Mouse (Mus musculus) intestine, embryonic 14.5 days (tissue): ENCODE data around the gene Spata18. TPM values are rescaled to one million over a fixed set of nuclear protein-coding genes. Genes with fewer than 3 reads are reported as not detected.

Experiments used
- ATAC-seq: fragments of 200-750 bp; cut with Nextera tagmentation; replicated peaks from 2 replicates; pipeline ENCODE4 v1.8.0; 2017; ENCODE audit warnings: low read depth, moderate number of reproducible peaks, moderate TSS enrichment, moderate library complexity; ENCODE audit not compliant: low FRiP score, low TSS enrichment
- DNase-seq: peaks from one replicate; pipeline ENCODE4 v3.0.0-alpha.2; 2018; ENCODE audit warnings: low spot score
- H3K27ac ChIP-seq: fragments of 300-500 bp; sonication (generic); 2 replicates; pipeline ENCODE4 v1.5.1; 2014; ENCODE audit warnings: low read depth, mild to moderate bottlenecking, control low read depth
- H3K27me3 ChIP-seq: fragments of 300-500 bp; sonication (generic); replicated peaks from 2 replicates; pipeline ENCODE4 v1.6.1; 2014; ENCODE audit warnings: low read length, control low read depth; ENCODE audit not compliant: control insufficient read depth, insufficient read depth
- H3K36me3 ChIP-seq: fragments of 300-500 bp; sonication (generic); 2 replicates; pipeline ENCODE4 v1.6.1; 2014; ENCODE audit warnings: low read length, control low read depth; ENCODE audit not compliant: control insufficient read depth, insufficient read depth
- H3K4me1 ChIP-seq: fragments of 300-500 bp; sonication (generic); replicated peaks from 2 replicates; pipeline ENCODE4 v1.6.1; 2014; ENCODE audit warnings: low read length, control low read depth, mixed read lengths; ENCODE audit not compliant: control insufficient read depth, insufficient read depth
- H3K4me2 ChIP-seq: fragments of 300-500 bp; sonication (generic); 2 replicates; pipeline ENCODE4 v1.6.1; 2014; ENCODE audit warnings: low read length
- H3K4me3 ChIP-seq: fragments of 300-500 bp; sonication (generic); 2 replicates; pipeline ENCODE4 v1.5.1; 2014; ENCODE audit warnings: low read depth, low read length, control low read depth, mixed read lengths
- H3K9ac ChIP-seq: fragments of 300-500 bp; sonication (generic); 2 replicates; pipeline ENCODE4 v1.6.1; 2014; ENCODE audit warnings: mild to moderate bottlenecking, low read length
- H3K9me3 ChIP-seq: fragments of 300-500 bp; sonication (generic); 2 replicates; pipeline ENCODE4 v1.6.1; 2016; ENCODE audit warnings: low read length, control low read depth; ENCODE audit not compliant: control insufficient read depth
- WGBS: fragments of 180-500 bp; shearing (Covaris S2); extraction: QIAGEN DNeasy Blood & Tissue Kit; methylation state at CpG from one replicate; pipeline ENCODE4 v1.1.7; 2014; 5-methylcytosine and 5-hydroxymethylcytosine counted together
- polyA plus RNA-seq: library from polyadenylated mRNA; unstranded; fragments of >200 nt; fragmentation: Nextera tagmentation; extraction: Ambion mirVana; gene quantifications from 2 replicates; pipeline ENCODE4 v1.2.1, GENCODE M21; 2014

The Spata18 gene
- polyA plus RNA-seq: 0.45 and 0.85 TPM in 2 replicates

DNA sequence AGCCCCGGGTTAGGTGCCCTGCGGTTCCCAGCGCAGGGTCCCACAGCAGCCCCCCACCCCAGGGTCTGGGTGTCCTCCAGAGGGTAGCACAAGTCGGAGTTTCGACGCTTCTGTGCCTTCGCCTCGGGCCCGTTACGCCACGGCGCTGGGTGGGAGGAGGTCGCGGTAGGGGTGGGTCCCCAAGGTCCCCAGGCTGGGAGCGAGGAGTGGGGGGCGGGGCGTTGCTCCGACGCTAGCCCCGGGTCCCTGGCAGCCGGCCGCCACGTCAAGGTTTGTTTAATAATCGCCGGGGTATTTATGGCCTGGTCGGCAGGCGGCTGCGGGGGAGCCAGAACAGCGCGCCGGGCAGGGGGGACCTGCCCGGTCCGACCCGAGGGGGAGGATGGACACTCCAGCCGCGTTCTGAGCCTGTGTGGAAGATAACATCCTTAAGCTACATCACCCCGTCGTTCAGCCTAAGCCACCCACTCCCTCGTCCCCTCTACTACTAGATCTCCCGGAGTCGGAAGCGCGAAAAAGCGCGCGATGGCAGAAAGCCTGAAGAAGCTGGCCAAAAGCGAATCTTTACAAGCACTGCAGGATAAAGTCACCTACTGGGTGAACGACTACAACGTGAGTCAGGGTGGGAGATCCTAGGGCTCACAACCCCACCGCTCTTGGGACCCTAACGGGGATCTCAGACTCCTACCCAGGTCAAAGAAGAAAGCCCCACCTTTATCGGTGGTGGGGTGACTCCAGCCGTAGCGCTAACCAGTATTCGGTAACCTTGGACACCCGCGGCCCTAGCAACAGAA, at the start of gene Spata18:
TSS of gene Spata18 (plus strand) at position 319 of the 794 bp plus-strand sequence.
- DNase-seq (peak; percentile 74), ATAC-seq (no peak)
- Histone ChIP-seq H3K9me3 (no peaks in the 10 kb centered on the region), H3K4me3 (peak within 1 kb of the TSS; percentile 50), H3K9ac (peak within 1 kb of the TSS; percentile 37), H3K27me3 (peaks cover 64% of the 10 kb centered on the region), H3K27ac (no peak within 1 kb of the TSS), H3K36me3 (no peaks in the 10 kb centered on the region), H3K4me1 (0 out of 2 replicates have a peak, but pooled peaks cover 10% of the 10 kb centered on the region), H3K4me2 (peak within 1 kb of the TSS; percentile 99)
- under 1% methylated on average over 57 of the region's 57 CpGs for WGBS

DNA sequence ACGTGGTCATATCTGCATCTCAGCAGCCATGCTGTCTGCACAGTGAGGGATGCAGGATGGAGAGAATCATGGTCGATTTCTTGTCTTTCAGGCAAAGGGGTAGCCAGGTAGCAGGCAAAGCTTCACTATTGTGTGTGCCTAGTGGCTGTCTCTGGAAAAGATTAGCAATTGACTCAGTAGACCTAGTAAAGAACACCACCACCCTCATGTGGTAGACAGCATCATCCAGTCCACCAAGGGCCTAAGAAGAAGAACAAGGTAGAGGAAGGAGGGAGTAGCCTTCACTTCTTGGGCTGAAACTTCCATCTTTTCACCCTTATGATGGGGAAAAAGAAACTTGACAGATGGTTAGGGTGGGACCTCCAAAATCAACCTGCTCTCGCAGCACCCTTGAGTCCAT, 48.3 kb upstream of the Spata18 start:
- Histone ChIP-seq H3K9me3 (no peaks in the 10 kb centered on the region), H3K27ac (no peak overlapping the region), H3K9ac (no peak overlapping the region), H3K36me3 (no peaks in the 10 kb centered on the region), H3K4me2 (no peak overlapping the region), H3K4me3 (no peak overlapping the region), H3K4me1 (no peaks in the 10 kb centered on the region), H3K27me3 (no peaks in the 10 kb centered on the region)
- DNase-seq: no peak
- WGBS: 78% methylated on average over 3 of the region's 3 CpGs
- no peak for ATAC-seq

DNA sequence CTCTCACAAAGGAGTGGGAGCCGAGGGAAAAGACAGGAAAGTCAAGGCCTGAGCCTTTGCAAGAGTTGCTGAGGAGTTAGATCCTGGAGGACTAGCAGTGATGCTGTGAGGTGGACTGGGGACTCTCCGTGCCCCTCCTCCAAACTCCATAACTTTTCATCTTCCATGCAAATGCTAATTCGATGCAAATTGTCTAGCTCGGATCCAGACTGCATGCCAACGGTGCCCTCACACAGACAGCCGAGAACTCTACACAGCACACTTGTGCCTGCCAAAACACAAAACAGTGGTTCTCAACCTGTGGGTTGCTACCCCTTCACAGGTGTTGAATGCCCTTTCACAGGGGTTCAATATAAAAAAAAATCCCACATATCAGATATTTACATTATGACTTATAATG, 46.6 kb upstream of the Spata18 start:
- DNase-seq: no peak
- no peaks in the 10 kb centered on the region for H3K4me1 ChIP-seq
- WGBS: 90% methylated on average over 6 of the region's 6 CpGs
- H3K27me3 ChIP-seq: no peaks in the 10 kb centered on the region
- no peaks in the 10 kb centered on the region for H3K9me3 ChIP-seq
- H3K36me3 ChIP-seq: no peaks in the 10 kb centered on the region
- H3K9ac ChIP-seq: no peak overlapping the region
- ATAC-seq: no peak
- H3K4me2 ChIP-seq: no peak overlapping the region
- no peak overlapping the region for H3K4me3 ChIP-seq
- H3K27ac ChIP-seq: no peak overlapping the region

DNA sequence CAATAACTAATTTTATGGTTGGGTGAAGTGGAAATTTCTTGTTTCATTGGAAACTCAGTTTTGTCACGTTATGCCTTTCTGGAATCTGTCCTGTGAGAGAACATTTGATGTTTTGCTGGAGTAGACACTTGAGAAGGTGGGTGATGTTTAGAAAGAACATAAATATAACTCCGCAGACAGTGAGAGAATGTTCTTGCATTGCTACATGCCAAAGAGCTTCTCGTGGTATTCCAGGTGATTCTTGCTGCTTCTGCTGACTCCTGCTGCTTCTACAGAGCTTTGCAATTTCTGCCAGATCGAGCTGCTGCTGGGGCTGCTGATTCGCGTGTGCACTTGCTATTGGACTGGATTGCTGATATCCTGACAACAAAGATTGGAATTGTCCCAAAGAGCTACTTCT, 46.2 kb upstream of the Spata18 start:
- Histone ChIP-seq H3K9ac (no peak overlapping the region), H3K27ac (no peak overlapping the region), H3K4me1 (no peaks in the 10 kb centered on the region), H3K27me3 (no peaks in the 10 kb centered on the region), H3K36me3 (no peaks in the 10 kb centered on the region), H3K4me2 (no peak overlapping the region), H3K9me3 (peaks cover 2% of the 10 kb centered on the region; the same call in 1 of the 2 replicates), H3K4me3 (no peak overlapping the region)
- no peak for ATAC-seq
- 82% methylated on average over 6 of the region's 6 CpGs for WGBS
- no peak for DNase-seq

GRCm38 (mm10) chr5:73611071-73611470, 40.1 kb upstream of the Spata18 start:
- no peak overlapping the region for H3K27ac ChIP-seq
- H3K4me2 ChIP-seq: no peak overlapping the region
- no peak overlapping the region for H3K4me3 ChIP-seq
- H3K9me3 ChIP-seq: peaks cover 3% of the 10 kb centered on the region; the same call in 1 of the 2 replicates
- H3K36me3 ChIP-seq: no peaks in the 10 kb centered on the region
- H3K9ac ChIP-seq: no peak overlapping the region
- H3K27me3 ChIP-seq: no peaks in the 10 kb centered on the region
- DNase-seq: no peak
- no peak for ATAC-seq
- H3K4me1 ChIP-seq: no peaks in the 10 kb centered on the region
- 94% methylated on average over 4 of the region's 4 CpGs for WGBS

- no peaks in the 10 kb centered on the region for H3K36me3 ChIP-seq
- 88% methylated on average over 8 of the region's 8 CpGs for WGBS
- H3K4me1 ChIP-seq: no peaks in the 10 kb centered on the region
- DNase-seq (no peak), ATAC-seq (no peak)
- H3K27me3 ChIP-seq: no peaks in the 10 kb centered on the region
- H3K9ac ChIP-seq: no peak overlapping the region
- no peak overlapping the region for H3K27ac ChIP-seq
- peaks cover 3% of the 10 kb centered on the region; the same call in 1 of the 2 replicates for H3K9me3 ChIP-seq
- no peak overlapping the region for H3K4me3 ChIP-seq
- no peak overlapping the region for H3K4me2 ChIP-seq
Measured at GRCm38 (mm10) chr5:73613296-73613695, 37.9 kb upstream of the Spata18 start.

GRCm38 (mm10) chr5:73615211-73615610, 36.0 kb upstream of the Spata18 start:
- H3K4me3 ChIP-seq: no peak overlapping the region
- no peaks in the 10 kb centered on the region for H3K27me3 ChIP-seq
- H3K9me3 ChIP-seq: no peaks in the 10 kb centered on the region
- no peaks in the 10 kb centered on the region for H3K36me3 ChIP-seq
- WGBS: 74% methylated on average over 7 of the region's 7 CpGs
- H3K4me1 ChIP-seq: no peaks in the 10 kb centered on the region
- ATAC-seq: no peak
- no peak overlapping the region for H3K9ac ChIP-seq
- H3K27ac ChIP-seq: no peak overlapping the region
- DNase-seq: no peak
- no peak overlapping the region for H3K4me2 ChIP-seq

GRCm38 (mm10) chr5:73618969-73619368, 32.2 kb upstream of the Spata18 start:
- H3K36me3 ChIP-seq: no peaks in the 10 kb centered on the region
- no peak overlapping the region for H3K4me3 ChIP-seq
- H3K27ac ChIP-seq: no peak overlapping the region
- 79% methylated on average over 1 of the region's 1 CpGs for WGBS
- no peaks in the 10 kb centered on the region for H3K4me1 ChIP-seq
- ATAC-seq: no peak
- H3K9me3 ChIP-seq: no peaks in the 10 kb centered on the region
- H3K9ac ChIP-seq: no peak overlapping the region
- H3K27me3 ChIP-seq: no peaks in the 10 kb centered on the region
- no peak overlapping the region for H3K4me2 ChIP-seq
- no peak for DNase-seq

DNA sequence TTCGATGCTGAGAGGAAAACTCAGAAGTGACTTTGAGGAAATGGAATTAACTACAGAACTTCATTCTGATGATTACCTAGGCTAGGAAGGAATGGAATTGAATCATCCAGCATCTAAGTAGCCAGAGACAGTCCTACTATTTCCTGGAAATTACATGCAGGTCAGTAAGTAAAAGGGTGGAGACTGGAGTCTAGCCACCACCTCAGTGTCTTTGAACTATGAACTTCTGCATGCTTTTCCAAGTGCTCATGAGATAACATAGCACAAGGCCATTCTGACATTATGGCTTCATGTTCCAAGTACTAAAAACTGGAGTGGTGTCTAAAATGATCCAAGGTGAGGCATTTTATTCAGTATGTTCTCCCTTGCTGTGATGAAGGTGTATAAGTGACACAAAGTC, 25.7 kb upstream of the Spata18 start:
- H3K9ac ChIP-seq: no peak overlapping the region
- no peak overlapping the region for H3K4me2 ChIP-seq
- no peaks in the 10 kb centered on the region for H3K36me3 ChIP-seq
- H3K4me1 ChIP-seq: no peaks in the 10 kb centered on the region
- DNase-seq (no peak), ATAC-seq (no peak)
- no peak overlapping the region for H3K27ac ChIP-seq
- no peaks in the 10 kb centered on the region for H3K9me3 ChIP-seq
- no peak overlapping the region for H3K4me3 ChIP-seq
- no peaks in the 10 kb centered on the region for H3K27me3 ChIP-seq
- 76% methylated on average over 1 of the region's 1 CpGs for WGBS
